In genomic region chr7:83077919-83078265, GRCm38 (mm10) we compare ENCODE assay signal across 10 mouse cellular contexts.
DNase-seq lines count a peak whose midpoint lies in the region; ATAC-seq lines count a peak whose summit lies in the region.
"Had no signal": no experiment of that assay in that cellular context is flagged by ENCODE, and none has a peak within 500 bp of the region (broad histone marks: within the 10 kb centered on the region; RNA-seq: fewer than 3 reads in every experiment).

No protein-coding gene starts in this region.

- ATAC-seq in hindbrain, embryonic 13.5 days (ENCODE audit: low FRiP score) = peak; percentile 37; the same call in 1 of the 2 replicates
- ATAC-seq in midbrain, embryonic 13.5 days = peak; percentile 53; the same call in 1 of the 2 replicates
- ATAC-seq: inflammation-experienced regulatory T-cells, adult 6 months; liver, postnatal 0 days had no signal

- WGBS in hindbrain, embryonic 13.5 days = 9% methylated on average over 4 of the region's 4 CpGs
- 7% methylated on average over 4 of the region's 4 CpGs for WGBS in midbrain, embryonic 13.5 days

- peak overlapping the region; percentile 68; the same call in 1 of the 2 replicates for H3K27ac ChIP-seq in hindbrain, embryonic 13.5 days
- peak overlapping the region; percentile 46; the same call in 1 of the 2 replicates for H3K27ac ChIP-seq in midbrain, embryonic 13.5 days

- H3K9me3 ChIP-seq in hindbrain, embryonic 13.5 days = no peaks in the 10 kb centered on the region
- H3K9me3 ChIP-seq in midbrain, embryonic 13.5 days = no peaks in the 10 kb centered on the region

- peak; percentile 73 for DNase-seq in retina, postnatal 1 day
- DNase-seq in retina, embryonic 14.5 days (ENCODE audit: low spot score) = no peak
- no peak for DNase-seq in embryo, embryonic 10 days (ENCODE audit: low spot score)
- no peak for DNase-seq in embryo, embryonic 10.5 days (ENCODE audit: low spot score)
- no peak for DNase-seq in urinary bladder, adult 2 months (ENCODE audit: low spot score)
- DNase-seq: cerebellum, adult 2 months; liver, postnatal 0 days had no signal

- H3K9ac ChIP-seq in hindbrain, embryonic 13.5 days = no peak overlapping the region
- no peak overlapping the region for H3K9ac ChIP-seq in midbrain, embryonic 13.5 days (replicated peaks)
- H3K9ac ChIP-seq: liver, postnatal 0 days had no signal

- H3K4me1 ChIP-seq in hindbrain, embryonic 13.5 days (replicated peaks) = peaks cover 19% of the 10 kb centered on the region
- H3K4me1 ChIP-seq in midbrain, embryonic 13.5 days (replicated peaks) = peaks cover 16% of the 10 kb centered on the region

- H3K4me3 ChIP-seq in hindbrain, embryonic 13.5 days = no peak overlapping the region
- no peak overlapping the region for H3K4me3 ChIP-seq in midbrain, embryonic 13.5 days (replicated peaks)

- no peaks in the 10 kb centered on the region for H3K27me3 ChIP-seq in hindbrain, embryonic 13.5 days
- no peaks in the 10 kb centered on the region; the same call in 1 of the 2 replicates for H3K27me3 ChIP-seq in midbrain, embryonic 13.5 days

- no peaks in the 10 kb centered on the region for H3K36me3 ChIP-seq in hindbrain, embryonic 13.5 days
- H3K36me3 ChIP-seq in midbrain, embryonic 13.5 days = no peaks in the 10 kb centered on the region

- H3K4me2 ChIP-seq in hindbrain, embryonic 13.5 days = no peak overlapping the region
- H3K4me2 ChIP-seq in midbrain, embryonic 13.5 days (replicated peaks) = no peak overlapping the region
